8 mouse cellular contexts compared by ENCODE assay signal in genomic region chr10:94990768-94991563, GRCm38 (mm10). TPM values are rescaled to one million over a fixed set of nuclear protein-coding genes. Genes with fewer than 3 reads are reported as not detected.
DNase-seq lines count a peak whose midpoint lies in the region; ATAC-seq lines count a peak whose summit lies in the region.

No protein-coding gene starts in this region.

- peak; percentile 81 for ATAC-seq in heart, embryonic 16.5 days (replicated peaks; ENCODE audit: extremely low read depth, insufficient read depth, low FRiP score)

- H3K4me3 ChIP-seq in forebrain, embryonic 10.5 days: peak overlapping the region; percentile 42
- H3K4me3 ChIP-seq in heart, embryonic 16.5 days (ENCODE audit: low read length): peak overlapping the region; percentile 42

- peak overlapping the region; percentile 62 for H3K27ac ChIP-seq in forebrain, embryonic 10.5 days
- peak overlapping the region; percentile 90 for H3K27ac ChIP-seq in heart, embryonic 16.5 days (ENCODE audit: low read length)

- H3K36me3 ChIP-seq in forebrain, embryonic 10.5 days (replicated peaks): no peaks in the 10 kb centered on the region
- H3K36me3 ChIP-seq in heart, embryonic 16.5 days (ENCODE audit: control insufficient read depth, insufficient read depth): no peaks in the 10 kb centered on the region

- H3K4me1 ChIP-seq in forebrain, embryonic 10.5 days: peaks cover 27% of the 10 kb centered on the region
- peaks cover 15% of the 10 kb centered on the region for H3K4me1 ChIP-seq in heart, embryonic 16.5 days (ENCODE audit: control insufficient read depth, insufficient read depth, low read length)

- H3K4me2 ChIP-seq in heart, embryonic 16.5 days (ENCODE audit: low read depth, low read length): peak overlapping the region; percentile 71

- WGBS in forebrain, embryonic 10.5 days: 28% methylated on average over 17 of the region's 17 CpGs
- WGBS in heart, embryonic 16.5 days: 8% methylated on average over 17 of the region's 17 CpGs

- peak overlapping the region; percentile 62; the same call in 1 of the 2 replicates for H3K9ac ChIP-seq in heart, embryonic 16.5 days (ENCODE audit: low read length)

- peaks cover 22% of the 10 kb centered on the region for H3K27me3 ChIP-seq in forebrain, embryonic 10.5 days (ENCODE audit: poor library complexity, severe bottlenecking)
- H3K27me3 ChIP-seq in heart, embryonic 16.5 days (ENCODE audit: control insufficient read depth, insufficient read depth, low read length): no peaks in the 10 kb centered on the region

- peak; percentile 44 for DNase-seq in ovary, adult 18-20 months (ENCODE audit: low spot score)
- DNase-seq in ovary, postnatal 10 days (ENCODE audit: low spot score): no peak
- DNase-seq in forebrain, embryonic 10.5 days (ENCODE audit: extremely low spot score, low spot score): peak; percentile 30
- peak; percentile 76 for DNase-seq in kidney, postnatal 14 days
- peak; percentile 89 to 94 for DNase-seq in lung, adult 18-20 months
- DNase-seq in retina, embryonic 14.5 days (ENCODE audit: low spot score): peak; percentile 43
- no peak for DNase-seq in T-cell, adult 2 months (ENCODE audit: low spot score)

- no peaks in the 10 kb centered on the region for H3K9me3 ChIP-seq in forebrain, embryonic 10.5 days
- no peaks in the 10 kb centered on the region for H3K9me3 ChIP-seq in heart, embryonic 16.5 days (replicated peaks; ENCODE audit: control insufficient read depth, low read length)

RNA-seq across cellular contexts. Expression of gene Plxnc1, which starts 46.3 kb away (rescaled TPM):
- polyA plus RNA-seq in forebrain, embryonic 10.5 days (2016; fragmentation: Nextera tagmentation; extraction: Ambion mirVana): 1.8 and 2.1 TPM in 2 replicates
- polyA plus RNA-seq in heart, embryonic 16.5 days (2015; fragmentation: Nextera tagmentation; extraction: Ambion mirVana): 2.0 TPM in 2 replicates

Comparison
In these comparisons a context has a peak if more than half of its experiments do, and no peak if none do; other contexts are left out.
1. DNase-seq: peak in ovary, adult 18-20 months (single experiment), forebrain, embryonic 10.5 days (single experiment), kidney, postnatal 14 days (single experiment), lung, adult 18-20 months (2 of 2) and retina, embryonic 14.5 days (single experiment); none in ovary, postnatal 10 days (single experiment) and T-cell, adult 2 months (single experiment).